9 mouse cellular contexts compared by ENCODE assay signal in the genomic region with DNA sequence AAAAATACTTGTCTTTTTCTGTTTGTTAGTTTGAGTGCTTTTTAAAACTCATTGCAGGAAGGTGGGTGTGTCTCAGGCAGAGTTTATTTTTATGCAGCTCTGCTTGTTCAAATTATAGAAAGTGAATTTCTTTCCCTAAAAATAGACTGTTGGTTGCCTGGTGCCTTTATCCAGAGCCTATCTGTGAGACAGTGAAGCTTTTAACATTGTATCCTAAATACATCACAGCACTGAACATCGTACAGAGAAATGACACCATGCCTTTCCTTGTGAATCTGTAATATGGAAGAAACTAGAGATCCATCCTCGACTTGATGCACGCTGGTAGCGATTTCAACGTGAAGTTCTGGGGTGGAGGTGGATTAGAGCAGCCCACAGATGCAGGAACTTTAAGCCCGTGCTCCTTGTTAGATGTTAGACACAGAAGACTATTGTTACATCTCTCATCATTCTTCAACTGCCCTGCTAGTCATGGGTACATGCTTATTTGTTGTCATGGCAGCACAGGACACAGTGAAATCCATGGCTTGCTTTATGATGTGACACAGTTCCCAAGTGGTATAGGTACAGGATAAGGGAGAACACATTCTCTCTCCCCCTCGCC. TPM values are rescaled to one million over a fixed set of nuclear protein-coding genes. Genes with fewer than 3 reads are reported as not detected.
DNase-seq lines count a peak whose midpoint lies in the region; ATAC-seq and TF ChIP-seq lines count a peak whose summit lies in the region.
"Had no signal": no experiment of that assay in that cellular context is flagged by ENCODE, and none has a peak within 500 bp of the region (broad histone marks: within the 10 kb centered on the region; RNA-seq: fewer than 3 reads in every experiment).

No protein-coding gene starts in this region.

- H3K27ac ChIP-seq in heart, adult 2 months: peak overlapping the region; percentile 34; the same call in 1 of the 2 replicates
- 0 out of 2 replicates have a peak overlapping the region, but pooled peaks have one; percentile 28 for H3K27ac ChIP-seq in embryonic facial prominence, embryonic 15.5 days (replicated peaks)
- H3K27ac ChIP-seq in hindbrain, embryonic 16.5 days (ENCODE audit: low read depth, low read length): no peak overlapping the region
- no peak overlapping the region for H3K27ac ChIP-seq in midbrain, embryonic 16.5 days (ENCODE audit: low read length)
- H3K27ac ChIP-seq in cerebellum, adult 2 months (ENCODE audit: insufficient read depth, low read length): no peak overlapping the region
- no peak overlapping the region for H3K27ac ChIP-seq in intestine, postnatal 0 days (ENCODE audit: low read depth, low read length)
- H3K27ac ChIP-seq: intestine, embryonic 15.5 days had no signal

- no peak for DNase-seq in heart, adult 2 months
- no peak for DNase-seq in heart, postnatal 4 days
- no peak for DNase-seq in cerebellum, adult 2 months
- no peak for DNase-seq in kidney, adult 8-10 months

- H3K9ac ChIP-seq in heart, adult 2 months (ENCODE audit: low read depth, low read length): no peak overlapping the region
- no peak overlapping the region for H3K9ac ChIP-seq in embryonic facial prominence, embryonic 15.5 days
- no peak overlapping the region for H3K9ac ChIP-seq in hindbrain, embryonic 16.5 days (ENCODE audit: low read depth, low read length)
- no peak overlapping the region for H3K9ac ChIP-seq in midbrain, embryonic 16.5 days (ENCODE audit: low read depth, low read length)
- no peak overlapping the region for H3K9ac ChIP-seq in intestine, postnatal 0 days (ENCODE audit: low read depth, low read length)
- H3K9ac ChIP-seq: intestine, embryonic 15.5 days had no signal

- H3K9me3 ChIP-seq in embryonic facial prominence, embryonic 15.5 days (replicated peaks): no peaks in the 10 kb centered on the region
- H3K9me3 ChIP-seq in hindbrain, embryonic 16.5 days (ENCODE audit: control insufficient read depth, low read length): no peaks in the 10 kb centered on the region
- H3K9me3 ChIP-seq in midbrain, embryonic 16.5 days (replicated peaks; ENCODE audit: control insufficient read depth, low read length, poor library complexity, severe bottlenecking): no peaks in the 10 kb centered on the region
- H3K9me3 ChIP-seq in intestine, postnatal 0 days (ENCODE audit: control insufficient read depth): no peaks in the 10 kb centered on the region
- H3K9me3 ChIP-seq: intestine, embryonic 15.5 days had no signal

- no peak for ATAC-seq in embryonic facial prominence, embryonic 15.5 days (ENCODE audit: insufficient number of reproducible peaks, low FRiP score, low TSS enrichment, low read depth)
- peak; percentile 83 for ATAC-seq in hindbrain, embryonic 16.5 days
- peak; percentile 85 for ATAC-seq in midbrain, embryonic 16.5 days
- no peak for ATAC-seq in intestine, postnatal 0 days
- ATAC-seq: intestine, embryonic 15.5 days had no signal

- intact Hi-C loops in heart, adult 2 months (cut with DNase I): no loop called here

- peaks cover 37% of the 10 kb centered on the region for H3K36me3 ChIP-seq in heart, adult 2 months (ENCODE audit: control insufficient read depth, insufficient read depth, low read length)
- H3K36me3 ChIP-seq in embryonic facial prominence, embryonic 15.5 days: no peaks in the 10 kb centered on the region
- no peaks in the 10 kb centered on the region for H3K36me3 ChIP-seq in hindbrain, embryonic 16.5 days (ENCODE audit: control insufficient read depth, insufficient read depth, low read length)
- no peaks in the 10 kb centered on the region for H3K36me3 ChIP-seq in midbrain, embryonic 16.5 days (ENCODE audit: control insufficient read depth, insufficient read depth, low read length)
- H3K36me3 ChIP-seq in intestine, postnatal 0 days (ENCODE audit: control insufficient read depth, insufficient read depth): no peaks in the 10 kb centered on the region
- H3K36me3 ChIP-seq: intestine, embryonic 15.5 days had no signal

- no peak overlapping the region for H3K4me2 ChIP-seq in embryonic facial prominence, embryonic 15.5 days (replicated peaks)
- H3K4me2 ChIP-seq in hindbrain, embryonic 16.5 days (ENCODE audit: low read length): peak overlapping the region; percentile 41
- H3K4me2 ChIP-seq in midbrain, embryonic 16.5 days (ENCODE audit: low read length): peak overlapping the region; percentile 32; the same call in 1 of the 2 replicates
- no peak overlapping the region for H3K4me2 ChIP-seq in intestine, postnatal 0 days (replicated peaks; ENCODE audit: low read depth)
- H3K4me2 ChIP-seq: intestine, embryonic 15.5 days had no signal

- TF ChIP-seq POLR2A in heart, adult 2 months (IDR thresholded peaks at IDR 0.05; ENCODE audit: insufficient read depth, low read depth, low read length): no peak
- no peak for TF ChIP-seq POLR2A in cerebellum, adult 2 months (IDR thresholded peaks at IDR 0.05; ENCODE audit: borderline replicate concordance, insufficient read depth, low read length)

- peaks cover 3% of the 10 kb centered on the region; the same call in 1 of the 2 replicates for H3K79me2 ChIP-seq in heart, adult 2 months (replicated peaks; ENCODE audit: control insufficient read depth, insufficient read depth, low read length)

- H3K4me3 ChIP-seq in heart, adult 2 months: no peak overlapping the region
- no peak overlapping the region for H3K4me3 ChIP-seq in embryonic facial prominence, embryonic 15.5 days (replicated peaks)
- no peak overlapping the region for H3K4me3 ChIP-seq in hindbrain, embryonic 16.5 days (ENCODE audit: low read length)
- H3K4me3 ChIP-seq in midbrain, embryonic 16.5 days (ENCODE audit: low read depth, low read length): no peak overlapping the region
- no peak overlapping the region for H3K4me3 ChIP-seq in cerebellum, adult 2 months (replicated peaks; ENCODE audit: insufficient read depth, low read depth, low read length)
- H3K4me3 ChIP-seq in intestine, postnatal 0 days (ENCODE audit: low read depth, low read length): no peak overlapping the region
- H3K4me3 ChIP-seq: intestine, embryonic 15.5 days had no signal

- H3K27me3 ChIP-seq in heart, adult 2 months (ENCODE audit: control insufficient read depth, insufficient read depth, low read length): no peaks in the 10 kb centered on the region
- H3K27me3 ChIP-seq in embryonic facial prominence, embryonic 15.5 days: no peaks in the 10 kb centered on the region
- H3K27me3 ChIP-seq in hindbrain, embryonic 16.5 days (replicated peaks; ENCODE audit: control insufficient read depth, insufficient read depth, low read length): no peaks in the 10 kb centered on the region
- no peaks in the 10 kb centered on the region for H3K27me3 ChIP-seq in midbrain, embryonic 16.5 days (ENCODE audit: control insufficient read depth, insufficient read depth, low read depth, low read length)
- no peaks in the 10 kb centered on the region for H3K27me3 ChIP-seq in cerebellum, adult 2 months (ENCODE audit: control insufficient read depth, insufficient read depth, low read length)
- no peaks in the 10 kb centered on the region for H3K27me3 ChIP-seq in intestine, postnatal 0 days (replicated peaks; ENCODE audit: control insufficient read depth, insufficient read depth, low read length)
- H3K27me3 ChIP-seq: intestine, embryonic 15.5 days had no signal

- no peak for TF ChIP-seq CTCF in heart, adult 2 months (IDR thresholded peaks at IDR 0.05)
- no peak for TF ChIP-seq CTCF in cerebellum, adult 2 months (IDR thresholded peaks at IDR 0.05; ENCODE audit: borderline replicate concordance, insufficient read depth, low read depth, low read length)
- no peak for TF ChIP-seq CTCF in intestine, postnatal 0 days (IDR thresholded peaks at IDR 0.05; ENCODE audit: low read depth)

- no peak for TF ChIP-seq EP300 in heart, adult 2 months (IDR thresholded peaks at IDR 0.05; ENCODE audit: insufficient read depth, low read depth, low read length)

- peaks cover 8% of the 10 kb centered on the region for H3K4me1 ChIP-seq in heart, adult 2 months (ENCODE audit: control insufficient read depth, insufficient read depth, low read length)
- H3K4me1 ChIP-seq in embryonic facial prominence, embryonic 15.5 days: peaks cover 4% of the 10 kb centered on the region; the same call in 1 of the 2 replicates
- H3K4me1 ChIP-seq in hindbrain, embryonic 16.5 days (ENCODE audit: control insufficient read depth, insufficient read depth, low read depth, low read length): no peaks in the 10 kb centered on the region; the same call in 1 of the 2 replicates
- H3K4me1 ChIP-seq in midbrain, embryonic 16.5 days (ENCODE audit: control insufficient read depth, insufficient read depth, low read length): peaks cover 3% of the 10 kb centered on the region; the same call in 1 of the 2 replicates
- H3K4me1 ChIP-seq in cerebellum, adult 2 months (ENCODE audit: control insufficient read depth, insufficient read depth, low read length): no peaks in the 10 kb centered on the region
- H3K4me1 ChIP-seq in intestine, postnatal 0 days (replicated peaks; ENCODE audit: control insufficient read depth, insufficient read depth, low read length): no peaks in the 10 kb centered on the region
- H3K4me1 ChIP-seq: intestine, embryonic 15.5 days had no signal

- 37% methylated on average over 7 of the region's 7 CpGs for WGBS in heart, adult 2 months
- WGBS in embryonic facial prominence, embryonic 15.5 days: 37% methylated on average over 7 of the region's 7 CpGs
- WGBS in hindbrain, embryonic 16.5 days: 12% methylated on average over 7 of the region's 7 CpGs
- 26% methylated on average over 6 of the region's 7 CpGs for WGBS in midbrain, embryonic 16.5 days
- WGBS in cerebellum, adult 2 months: 15% methylated on average over 7 of the region's 7 CpGs
- WGBS in intestine, postnatal 0 days: 70% methylated on average over 6 of the region's 7 CpGs

RNA-seq across cellular contexts. Expression of a gene that starts 45.9 kb away (rescaled TPM):
- 10 to 100 TPM; 12.1 to 15.1 TPM for total RNA-seq in heart, adult 2 months (2021)
- 11.8 and 19.7 TPM in 2 replicates for polyA plus RNA-seq in heart, adult 2 months (2012; rRNA removed)
- 100 to 1,000 TPM; 116 to 133 TPM for total RNA-seq in heart, postnatal 4 days (2021)
- 15.6 and 17.2 TPM in 2 replicates for polyA plus RNA-seq in embryonic facial prominence, embryonic 15.5 days (2015; fragmentation: Nextera tagmentation; extraction: Ambion mirVana)
- polyA plus RNA-seq in hindbrain, embryonic 16.5 days (2015; fragmentation: Nextera tagmentation; extraction: Ambion mirVana): 2.7 and 4.4 TPM in 2 replicates
- polyA plus RNA-seq in midbrain, embryonic 16.5 days (2015; fragmentation: Nextera tagmentation; extraction: Ambion mirVana): 0.59 and 0.80 TPM in 2 replicates
- polyA plus RNA-seq in cerebellum, adult 2 months (2012; rRNA removed): 1.4 and 1.5 TPM in 2 replicates
- 17.2 and 23.4 TPM in 2 replicates for polyA plus RNA-seq in intestine, postnatal 0 days (2015; fragmentation: Nextera tagmentation; extraction: Ambion mirVana)

Comparison
In these comparisons a context has a peak if more than half of its experiments do, and no peak if none do; other contexts are left out.
1. H3K27ac ChIP-seq: peak in heart, adult 2 months (single experiment) and embryonic facial prominence, embryonic 15.5 days (single experiment); none in hindbrain, embryonic 16.5 days (single experiment), midbrain, embryonic 16.5 days (single experiment), cerebellum, adult 2 months (single experiment) and intestine, postnatal 0 days (single experiment).
2. ATAC-seq: peak in hindbrain, embryonic 16.5 days (single experiment) and midbrain, embryonic 16.5 days (single experiment); none in embryonic facial prominence, embryonic 15.5 days (single experiment) and intestine, postnatal 0 days (single experiment).
3. H3K4me2 ChIP-seq: peak in hindbrain, embryonic 16.5 days (single experiment) and midbrain, embryonic 16.5 days (single experiment); none in embryonic facial prominence, embryonic 15.5 days (single experiment) and intestine, postnatal 0 days (single experiment).